Mouse (Mus musculus) ES-Bruce4 (cell line): Measurements from ENCODE around the gene Krtap1-3. TPM values are rescaled to one million over a fixed set of nuclear protein-coding genes. Genes with fewer than 3 reads are reported as not detected.

Experiments
- H3K27ac ChIP-seq: 2 replicates; pipeline ENCODE4 v1.5.1; 2012; ENCODE audit warnings: low read length, inconsistent platforms; ENCODE audit not compliant: insufficient read depth
- H3K27me3 ChIP-seq: 2 replicates; pipeline ENCODE4 v1.6.1; 2012; ENCODE audit warnings: mild to moderate bottlenecking, low read length, inconsistent platforms; ENCODE audit not compliant: control insufficient read depth, poor library complexity, insufficient read depth, severe bottlenecking
- H3K36me3 ChIP-seq: 2 replicates; pipeline ENCODE4 v1.6.1; 2012; ENCODE audit warnings: inconsistent platforms, mild to moderate bottlenecking, low read length, moderate library complexity; ENCODE audit not compliant: control insufficient read depth, poor library complexity, insufficient read depth, severe bottlenecking
- H3K4me1 ChIP-seq: one replicate; pipeline ENCODE4 v1.8.1; 2011; ENCODE audit warnings: low read length; ENCODE audit not compliant: control insufficient read depth, insufficient read depth
- H3K4me3 ChIP-seq: 2 replicates; pipeline ENCODE4 v1.5.1; 2011; ENCODE audit warnings: low read depth, mild to moderate bottlenecking, low read length
- H3K9ac ChIP-seq: 2 replicates; pipeline ENCODE4 v1.6.1; 2012; ENCODE audit warnings: low read depth, mild to moderate bottlenecking, inconsistent platforms; ENCODE audit not compliant: poor library complexity, severe bottlenecking
- H3K9me3 ChIP-seq: replicated peaks from 2 replicates; pipeline ENCODE4 v1.6.1; 2012; ENCODE audit warnings: mild to moderate bottlenecking, low read length, inconsistent platforms; ENCODE audit not compliant: control insufficient read depth, poor library complexity, insufficient read depth, severe bottlenecking
- CTCF ChIP-seq: IDR thresholded peaks from one replicate; pipeline ENCODE4 v1.8.1; 2011; ENCODE audit warnings: low read depth, low read length
- EP300 ChIP-seq: IDR thresholded peaks from 2 replicates; pipeline ENCODE4 v1.6.1; 2011; ENCODE audit warnings: low read depth, low read length; ENCODE audit not compliant: insufficient read depth
- POLR2A ChIP-seq: IDR thresholded peaks from one replicate; pipeline ENCODE4 v1.8.1; 2011; ENCODE audit warnings: low read length; ENCODE audit not compliant: insufficient read depth
- polyA plus RNA-seq: library from polyadenylated mRNA; stranded (reverse); fragments of >200 nt; gene quantifications from 2 replicates; pipeline ENCODE4 v1.2.4, GENCODE M21; 2011; ENCODE audit warnings: low read depth; ENCODE audit not compliant: missing spikeins, insufficient read depth, insufficient read length

Gene Krtap1-3
- polyA plus RNA-seq, 1 experiment, result not detected

DNA sequence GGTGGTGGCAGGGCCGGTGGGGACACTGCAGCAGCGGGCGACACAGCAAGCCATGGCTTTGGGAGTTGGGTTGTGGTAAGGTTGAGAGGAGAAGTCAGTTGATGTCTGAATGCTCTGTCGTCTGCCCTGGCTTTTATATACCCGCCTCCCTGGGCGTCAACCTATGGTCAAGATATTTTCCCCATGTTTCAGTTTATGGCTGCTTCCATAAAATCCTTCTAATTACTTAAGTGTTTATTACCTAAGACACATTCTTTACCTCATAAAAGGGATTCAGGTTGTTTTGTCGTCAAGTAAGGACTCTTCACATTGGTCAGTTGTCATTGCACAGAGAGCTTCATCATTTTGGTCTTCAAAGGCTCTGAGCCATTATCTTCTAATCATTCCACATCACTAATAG lies 24.6 kb downstream of the Krtap1-3 start, which contains the start of gene Krtap3-1:
Gene Krtap3-1 (minus strand): TSS at position 101 of the 400 bp plus-strand sequence.
- TF ChIP-seq CTCF, result no peak
- H3K9me3 ChIP-seq, result no peaks in the 10 kb centered on the region
- no peaks in the 10 kb centered on the region for H3K27me3 ChIP-seq

DNA sequence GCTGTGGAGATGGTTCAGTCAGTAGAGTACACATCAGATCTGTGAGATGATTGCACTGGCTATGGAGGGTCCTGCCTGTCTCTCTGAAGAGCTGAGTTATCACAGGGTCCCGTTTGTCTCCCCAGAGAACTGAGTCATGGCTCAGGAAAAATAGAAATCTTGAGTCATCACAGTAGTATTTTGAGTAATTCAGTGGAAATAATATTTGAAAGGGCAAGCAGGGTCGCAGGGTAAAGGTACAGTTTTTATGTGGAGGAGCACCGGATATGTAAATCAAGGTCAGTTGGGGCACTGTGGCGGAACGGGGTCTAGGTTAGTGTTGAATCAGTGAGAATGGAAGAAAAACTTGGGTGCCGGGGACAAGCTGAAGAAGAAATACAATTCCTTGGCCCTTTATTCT lies 28.6 kb downstream of the Krtap1-3 start:
- no peak overlapping the region for H3K27ac ChIP-seq
- H3K9ac ChIP-seq, result no peak overlapping the region
- no peak for TF ChIP-seq EP300
- no peak for TF ChIP-seq POLR2A
- TF ChIP-seq CTCF, result no peak
- no peaks in the 10 kb centered on the region for H3K4me1 ChIP-seq
- H3K9me3 ChIP-seq, result no peaks in the 10 kb centered on the region
- H3K4me3 ChIP-seq, result no peak overlapping the region
- H3K36me3 ChIP-seq, result no peaks in the 10 kb centered on the region
- H3K27me3 ChIP-seq, result no peaks in the 10 kb centered on the region

More for the DNA sequence above, 24.6 kb downstream of the Krtap1-3 start, which contains the start of gene Krtap3-1:
- Histone ChIP-seq H3K4me1 (no peaks in the 10 kb centered on the region), H3K36me3 (no peaks in the 10 kb centered on the region), H3K4me3 (no peak within 1 kb of the TSS), H3K27ac (no peak within 1 kb of the TSS), H3K9ac (no peak within 1 kb of the TSS)

DNA sequence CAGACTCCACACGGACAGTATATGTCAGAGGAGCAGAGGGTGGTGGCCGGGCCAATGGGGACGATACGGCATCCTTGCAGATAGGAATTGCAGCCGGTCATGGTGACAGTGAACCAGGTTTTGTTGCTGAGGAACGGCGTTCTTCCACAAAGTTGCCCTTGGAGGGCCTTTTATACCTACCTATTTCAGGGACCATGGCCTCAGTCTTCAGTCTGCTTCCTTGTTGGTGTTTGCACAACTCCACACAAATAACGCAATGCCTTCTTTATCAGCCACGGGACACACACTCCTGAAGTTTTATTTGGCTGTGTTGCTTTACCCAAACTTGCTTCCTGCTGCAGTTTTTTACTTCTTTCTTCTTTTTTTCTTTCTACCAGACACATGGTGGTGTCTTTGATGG lies 31.8 kb downstream of the Krtap1-3 start, which contains the start of gene Gm11939:
Gene Gm11939 (minus strand): TSS at position 101 of the 400 bp plus-strand sequence.
- Histone ChIP-seq H3K27me3 (no peaks in the 10 kb centered on the region), H3K9ac (no peak within 1 kb of the TSS), H3K36me3 (no peaks in the 10 kb centered on the region), H3K4me1 (no peaks in the 10 kb centered on the region), H3K4me3 (no peak within 1 kb of the TSS), H3K27ac (no peak within 1 kb of the TSS), H3K9me3 (no peaks in the 10 kb centered on the region)
- no peak for TF ChIP-seq CTCF
- TF ChIP-seq EP300, result no peak
- TF ChIP-seq POLR2A, result no peak

DNA sequence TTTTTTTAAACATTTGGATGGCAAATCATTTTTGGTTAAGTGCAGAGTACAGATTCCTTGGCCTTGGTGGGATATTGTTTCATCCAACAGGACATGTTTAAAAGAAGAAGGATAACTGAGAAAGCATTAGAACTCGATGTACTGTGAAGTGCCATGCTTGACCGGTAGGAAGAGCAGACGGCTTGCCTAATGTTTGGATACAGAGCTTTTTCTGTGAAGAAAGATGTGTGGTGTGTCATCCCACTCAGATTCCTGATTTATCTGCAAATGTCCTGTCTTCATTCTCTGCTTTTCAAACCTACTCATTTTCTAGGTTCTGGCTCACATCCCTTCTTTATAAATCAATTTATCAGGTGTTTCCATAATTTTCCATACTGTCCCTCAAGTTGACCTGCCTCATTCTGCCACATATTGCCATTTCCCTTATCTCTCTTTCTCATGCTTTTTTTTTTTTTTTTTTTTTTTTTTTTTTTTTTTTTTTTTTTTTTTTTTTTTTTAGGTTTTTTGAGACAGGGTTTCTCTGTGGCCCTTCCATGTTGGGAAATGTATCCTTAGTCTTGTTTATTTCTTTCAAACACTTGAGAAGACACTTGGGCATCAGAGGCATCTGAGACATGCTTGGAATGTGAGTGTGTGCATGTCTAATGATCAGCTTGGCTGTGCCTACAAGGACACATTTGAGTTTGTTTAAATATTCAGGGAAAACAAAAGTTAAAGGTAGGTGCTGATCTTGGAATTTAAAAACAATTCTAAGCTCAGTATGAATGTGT lies 33.0 kb downstream of the Krtap1-3 start:
- Histone ChIP-seq H3K9me3 (no peaks in the 10 kb centered on the region), H3K9ac (no peak overlapping the region), H3K27ac (no peak overlapping the region), H3K36me3 (no peaks in the 10 kb centered on the region), H3K4me3 (no peak overlapping the region), H3K27me3 (no peaks in the 10 kb centered on the region), H3K4me1 (no peaks in the 10 kb centered on the region)
- TF ChIP-seq CTCF, result no peak
- TF ChIP-seq EP300, result no peak
- TF ChIP-seq POLR2A, result no peak

DNA sequence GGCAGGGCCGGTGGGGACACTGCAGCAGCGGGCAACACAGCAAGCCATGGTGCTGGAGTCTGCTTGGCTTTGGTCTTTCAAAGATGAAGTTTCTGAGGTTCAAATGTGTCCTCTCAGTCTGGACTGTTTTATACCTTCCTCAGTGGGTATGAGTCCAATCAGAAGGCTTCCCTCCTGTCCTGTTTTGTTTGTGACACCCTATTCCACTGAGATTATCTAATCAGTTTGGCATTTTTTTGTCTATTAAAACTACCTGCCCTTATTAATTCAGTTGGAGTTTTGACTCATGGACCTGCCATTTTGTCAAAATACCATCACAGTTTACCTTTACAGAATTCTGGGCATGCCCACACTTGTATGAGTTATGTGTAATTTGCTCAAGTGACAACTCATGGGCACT lies 34.4 kb downstream of the Krtap1-3 start, which contains the start of gene Krtap3-2:
Gene Krtap3-2 (minus strand): TSS at position 101 of the 400 bp plus-strand sequence.
- Histone ChIP-seq H3K27me3 (no peaks in the 10 kb centered on the region), H3K27ac (no peak within 1 kb of the TSS), H3K9me3 (no peaks in the 10 kb centered on the region), H3K4me3 (no peak within 1 kb of the TSS), H3K4me1 (no peaks in the 10 kb centered on the region), H3K9ac (no peak within 1 kb of the TSS), H3K36me3 (no peaks in the 10 kb centered on the region)
- TF ChIP-seq EP300 (no peak), CTCF (no peak), POLR2A (no peak)

DNA sequence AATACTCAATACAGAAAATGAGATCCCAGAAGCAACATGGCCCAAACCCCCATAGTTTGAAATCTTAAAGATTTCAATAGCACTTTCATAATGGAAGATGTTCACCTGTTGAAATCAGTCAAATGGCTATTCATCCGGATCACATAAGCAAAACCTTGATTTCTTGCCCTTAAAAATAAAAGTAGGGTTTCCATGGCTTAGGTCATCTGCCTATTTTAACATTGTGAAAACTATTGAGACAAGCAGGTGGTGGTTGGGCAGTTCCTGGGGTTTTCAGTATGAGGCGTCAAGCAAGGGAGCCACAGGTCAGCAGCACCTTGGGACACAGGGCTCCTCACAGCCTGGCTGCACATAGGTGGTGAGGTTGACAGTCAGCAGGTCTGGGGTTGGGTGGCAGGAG lies 34.9 kb downstream of the Krtap1-3 start:
- H3K4me1 ChIP-seq, result no peaks in the 10 kb centered on the region
- no peaks in the 10 kb centered on the region for H3K36me3 ChIP-seq
- no peak overlapping the region for H3K27ac ChIP-seq
- no peaks in the 10 kb centered on the region for H3K27me3 ChIP-seq
- TF ChIP-seq CTCF (no peak), POLR2A (no peak), EP300 (no peak)
- H3K9me3 ChIP-seq, result no peaks in the 10 kb centered on the region
- no peak overlapping the region for H3K9ac ChIP-seq
- H3K4me3 ChIP-seq, result no peak overlapping the region
